ENCODE assay signal across 18 mouse cellular contexts in genomic region chr11:53493243-53493955, GRCm38 (mm10). TPM values are rescaled to one million over a fixed set of nuclear protein-coding genes. Genes with fewer than 3 reads are reported as not detected.
DNase-seq lines count a peak whose midpoint lies in the region; ATAC-seq lines count a peak whose summit lies in the region.
"Had no signal": no experiment of that assay in that cellular context is flagged by ENCODE, and none has a peak within 500 bp of the region (broad histone marks: within the 10 kb centered on the region; RNA-seq: fewer than 3 reads in every experiment).

No protein-coding gene starts in this region.

- no peaks in the 10 kb centered on the region; the same call in 1 of the 2 replicates for H3K9me3 ChIP-seq in kidney, embryonic 16.5 days (ENCODE audit: low read length)
- H3K9me3 ChIP-seq in embryonic facial prominence, embryonic 10.5 days = no peaks in the 10 kb centered on the region
- H3K9me3 ChIP-seq: embryonic facial prominence, embryonic 15.5 days; hindbrain, embryonic 15.5 days; limb, embryonic 10.5 days had no signal

- H3K4me3 ChIP-seq in kidney, embryonic 16.5 days (ENCODE audit: low read length) = no peak overlapping the region
- H3K4me3 ChIP-seq in embryonic facial prominence, embryonic 10.5 days = no peak overlapping the region
- H3K4me3 ChIP-seq: embryonic facial prominence, embryonic 15.5 days; heart, embryonic 13.5 days; hindbrain, embryonic 15.5 days; limb, embryonic 10.5 days had no signal

- no peak overlapping the region for H3K4me2 ChIP-seq in kidney, embryonic 16.5 days (replicated peaks; ENCODE audit: low read depth, low read length)
- H3K4me2 ChIP-seq: embryonic facial prominence, embryonic 15.5 days; heart, embryonic 13.5 days; hindbrain, embryonic 15.5 days had no signal

- DNase-seq in adrenal gland, adult 2 months = peak; percentile 55
- DNase-seq in adrenal gland, postnatal 25 days = no peak
- DNase-seq in kidney, adult 8-10 months = no peak
- peak; percentile 54 for DNase-seq in embryonic facial prominence, embryonic 10.5 days (ENCODE audit: low spot score)
- peak; percentile 77 for DNase-seq in retina, postnatal 1 day
- DNase-seq in spleen, adult 12 weeks (ENCODE audit: low spot score) = no peak
- DNase-seq: cerebellum, adult 9-10 months had no signal

- peak; percentile 31; the same call in 1 of the 2 replicates for ATAC-seq in kidney, embryonic 16.5 days (ENCODE audit: low FRiP score, low TSS enrichment)
- no peak for ATAC-seq in erythroblast, adult 5-6 weeks (replicated peaks; ENCODE audit: low FRiP score, poor library complexity, severe bottlenecking)

- H3K9ac ChIP-seq in kidney, embryonic 16.5 days (replicated peaks; ENCODE audit: low read length) = no peak overlapping the region
- H3K9ac ChIP-seq: embryonic facial prominence, embryonic 15.5 days; heart, embryonic 13.5 days; hindbrain, embryonic 15.5 days; liver, embryonic 14.5 days had no signal

- 24% methylated on average over 3 of the region's 3 CpGs for WGBS in kidney, embryonic 16.5 days
- 24% methylated on average over 3 of the region's 3 CpGs for WGBS in embryonic facial prominence, embryonic 10.5 days

- H3K27me3 ChIP-seq in kidney, embryonic 16.5 days (ENCODE audit: insufficient read depth, low read length) = no peaks in the 10 kb centered on the region
- peaks cover 39% of the 10 kb centered on the region for H3K27me3 ChIP-seq in embryonic facial prominence, embryonic 10.5 days (replicated peaks; ENCODE audit: low read depth, poor library complexity, severe bottlenecking)
- H3K27me3 ChIP-seq: embryonic facial prominence, embryonic 15.5 days; heart, embryonic 13.5 days had no signal

- no peak overlapping the region for H3K27ac ChIP-seq in kidney, embryonic 16.5 days (ENCODE audit: low read length)
- H3K27ac ChIP-seq in embryonic facial prominence, embryonic 10.5 days (replicated peaks) = no peak overlapping the region; the same call in 1 of the 2 replicates
- H3K27ac ChIP-seq: embryonic facial prominence, embryonic 15.5 days; heart, embryonic 13.5 days; hindbrain, embryonic 15.5 days; kidney, postnatal 0 days; limb, embryonic 10.5 days; liver, embryonic 14.5 days had no signal

- peaks cover 14% of the 10 kb centered on the region for H3K4me1 ChIP-seq in kidney, embryonic 16.5 days (ENCODE audit: insufficient read depth, low read length)
- H3K4me1 ChIP-seq in embryonic facial prominence, embryonic 10.5 days = peaks cover 53% of the 10 kb centered on the region
- H3K4me1 ChIP-seq: embryonic facial prominence, embryonic 15.5 days had no signal

- H3K36me3 ChIP-seq in kidney, embryonic 16.5 days (ENCODE audit: insufficient read depth, low read length) = no peaks in the 10 kb centered on the region
- H3K36me3 ChIP-seq in embryonic facial prominence, embryonic 10.5 days (replicated peaks) = no peaks in the 10 kb centered on the region
- H3K36me3 ChIP-seq: embryonic facial prominence, embryonic 15.5 days; heart, embryonic 13.5 days; hindbrain, embryonic 15.5 days; limb, embryonic 10.5 days had no signal

RNA-seq across cellular contexts. Expression of gene Sowaha, which starts 13.3 kb away (rescaled TPM):
- total RNA-seq in adrenal gland, adult 2 months (2021) = under 1 TPM; 0.29 to 0.45 TPM
- polyA plus RNA-seq in adrenal gland, adult 2 months (2012; rRNA removed) = 0.47 and 0.72 TPM in 2 replicates
- 0.30 and 0.33 TPM in 2 replicates for total RNA-seq in adrenal gland, postnatal 25 days (2021)
- 0.17 and 0.23 TPM in 2 replicates for polyA plus RNA-seq in kidney, embryonic 16.5 days (2015; fragmentation: Nextera tagmentation; extraction: Ambion mirVana)
- polyA plus RNA-seq in embryonic facial prominence, embryonic 10.5 days (2016; fragmentation: Nextera tagmentation; extraction: Ambion mirVana) = 0.44 and 0.82 TPM in 2 replicates
- total RNA-seq in erythroblast, adult 5-6 weeks (2015; ENCODE audit: low replicate concordance) = 178 and 210 TPM in 2 replicates
- total RNA-seq in erythroblast, adult 5-6 weeks (2017; ENCODE audit: low replicate concordance) = 298 and 357 TPM in 2 replicates

RNA-seq across cellular contexts. Expression of gene Gm9945, which starts 13.4 kb away (rescaled TPM):
- total RNA-seq in adrenal gland, adult 2 months (2021) = not detected
- polyA plus RNA-seq in adrenal gland, adult 2 months (2012; rRNA removed) = not detected in 2 replicates
- total RNA-seq in adrenal gland, postnatal 25 days (2021) = not detected in 2 replicates
- polyA plus RNA-seq in kidney, embryonic 16.5 days (2015; fragmentation: Nextera tagmentation; extraction: Ambion mirVana) = not detected in 2 replicates
- 0.16 TPM in 1 of 2 replicates, not detected in the other for polyA plus RNA-seq in embryonic facial prominence, embryonic 10.5 days (2016; fragmentation: Nextera tagmentation; extraction: Ambion mirVana)
- total RNA-seq in erythroblast, adult 5-6 weeks (2015; ENCODE audit: low replicate concordance) = 2.3 and 2.5 TPM in 2 replicates
- total RNA-seq in erythroblast, adult 5-6 weeks (2017; ENCODE audit: low replicate concordance) = 5.2 and 6.7 TPM in 2 replicates
- total RNA-seq: gastrocnemius, adult 18-20 months had no signal
- polyA plus RNA-seq: embryonic facial prominence, embryonic 15.5 days; heart, embryonic 13.5 days; kidney, postnatal 0 days; limb, embryonic 10.5 days; stomach, embryonic 16.5 days had no signal

RNA-seq across cellular contexts. Expression of gene Gm9837, which starts 23.1 kb away (rescaled TPM):
- not detected for total RNA-seq in adrenal gland, adult 2 months (2021)
- polyA plus RNA-seq in adrenal gland, adult 2 months (2012; rRNA removed) = not detected in 2 replicates
- total RNA-seq in adrenal gland, postnatal 25 days (2021) = not detected in 2 replicates
- polyA plus RNA-seq in kidney, embryonic 16.5 days (2015; fragmentation: Nextera tagmentation; extraction: Ambion mirVana) = not detected in 2 replicates
- not detected in 2 replicates for polyA plus RNA-seq in embryonic facial prominence, embryonic 10.5 days (2016; fragmentation: Nextera tagmentation; extraction: Ambion mirVana)
- total RNA-seq in erythroblast, adult 5-6 weeks (2015; ENCODE audit: low replicate concordance) = not detected in 2 replicates
- not detected in 2 replicates for total RNA-seq in erythroblast, adult 5-6 weeks (2017; ENCODE audit: low replicate concordance)
- total RNA-seq: gastrocnemius, adult 18-20 months; layer of hippocampus, postnatal 25 days had no signal
- polyA plus RNA-seq: embryonic facial prominence, embryonic 15.5 days; heart, embryonic 13.5 days; hindbrain, embryonic 15.5 days; kidney, postnatal 0 days; limb, embryonic 10.5 days; liver, embryonic 14.5 days; stomach, embryonic 16.5 days had no signal

RNA-seq across cellular contexts. Expression of gene Sept8, which starts 25.7 kb away (rescaled TPM):
- 10 to 100 TPM; 38.1 to 43.7 TPM for total RNA-seq in adrenal gland, adult 2 months (2021)
- 32.7 and 46.9 TPM in 2 replicates for polyA plus RNA-seq in adrenal gland, adult 2 months (2012; rRNA removed)
- total RNA-seq in adrenal gland, postnatal 25 days (2021) = 44.5 and 44.6 TPM in 2 replicates
- polyA plus RNA-seq in kidney, embryonic 16.5 days (2015; fragmentation: Nextera tagmentation; extraction: Ambion mirVana) = 25.7 and 25.9 TPM in 2 replicates
- 17.7 and 19.0 TPM in 2 replicates for polyA plus RNA-seq in embryonic facial prominence, embryonic 10.5 days (2016; fragmentation: Nextera tagmentation; extraction: Ambion mirVana)
- total RNA-seq in erythroblast, adult 5-6 weeks (2015; ENCODE audit: low replicate concordance) = 28.1 and 29.9 TPM in 2 replicates
- 31.2 and 60.5 TPM in 2 replicates for total RNA-seq in erythroblast, adult 5-6 weeks (2017; ENCODE audit: low replicate concordance)

RNA-seq across cellular contexts. Expression of gene Shroom1, which starts 36.4 kb away (rescaled TPM):
- 1 to 10 TPM; 3.5 to 3.8 TPM for total RNA-seq in adrenal gland, adult 2 months (2021)
- 5.0 and 5.3 TPM in 2 replicates for polyA plus RNA-seq in adrenal gland, adult 2 months (2012; rRNA removed)
- total RNA-seq in adrenal gland, postnatal 25 days (2021) = 3.4 and 4.6 TPM in 2 replicates
- polyA plus RNA-seq in kidney, embryonic 16.5 days (2015; fragmentation: Nextera tagmentation; extraction: Ambion mirVana) = 2.1 and 2.5 TPM in 2 replicates
- 2.3 and 2.4 TPM in 2 replicates for polyA plus RNA-seq in embryonic facial prominence, embryonic 10.5 days (2016; fragmentation: Nextera tagmentation; extraction: Ambion mirVana)
- not detected in 2 replicates for total RNA-seq in erythroblast, adult 5-6 weeks (2015; ENCODE audit: low replicate concordance)
- not detected in 2 replicates for total RNA-seq in erythroblast, adult 5-6 weeks (2017; ENCODE audit: low replicate concordance)

Comparison
In these comparisons a context has a peak if more than half of its experiments do, and no peak if none do; other contexts are left out.
1. DNase-seq: peak in adrenal gland, adult 2 months (single experiment), embryonic facial prominence, embryonic 10.5 days (single experiment) and retina, postnatal 1 day (single experiment); none in adrenal gland, postnatal 25 days (single experiment), kidney, adult 8-10 months (0 of 2) and spleen, adult 12 weeks (single experiment).
2. RNA of gene Sowaha, which starts 13.3 kb away (total RNA-seq): 178 to 357 TPM in erythroblast, adult 5-6 weeks; 0.29 to 0.45 TPM in adrenal gland, adult 2 months and 0.30 to 0.33 TPM in adrenal gland, postnatal 25 days; every median in the first group is over 100 times any median in the second.